Mouse (Mus musculus) midbrain, postnatal 0 days (tissue): ENCODE measurements around the gene Fam181b. TPM values are rescaled to one million over a fixed set of nuclear protein-coding genes. Genes with fewer than 3 reads are reported as not detected.

Experiments used
- ATAC-seq: fragments of 200-750 bp; cut with Nextera tagmentation; 2 replicates; pipeline ENCODE4 v1.8.0; 2017; ENCODE audit warnings: moderate number of reproducible peaks, mild to moderate bottlenecking, moderate TSS enrichment, moderate library complexity; ENCODE audit not compliant: low FRiP score
- DNase-seq: peaks from one replicate; pipeline ENCODE4 v3.0.0-alpha.2; 2015; ENCODE audit warnings: low spot score
- H3K27ac ChIP-seq: fragments of 300-500 bp; sonication (generic); 2 replicates; pipeline ENCODE4 v1.5.1; 2014; ENCODE audit warnings: low read depth, mild to moderate bottlenecking, low read length, mixed read lengths
- H3K27me3 ChIP-seq: fragments of 300-500 bp; sonication (generic); 2 replicates; pipeline ENCODE4 v1.6.1; 2014; ENCODE audit warnings: low read length, control low read depth, mixed read lengths; ENCODE audit not compliant: insufficient read depth
- H3K36me3 ChIP-seq: fragments of 300-500 bp; sonication (generic); 2 replicates; pipeline ENCODE4 v1.6.1; 2014; ENCODE audit warnings: low read length, control low read depth, mixed read lengths; ENCODE audit not compliant: insufficient read depth
- H3K4me1 ChIP-seq: fragments of 300-500 bp; sonication (generic); 2 replicates; pipeline ENCODE4 v1.6.1; 2014; ENCODE audit warnings: mild to moderate bottlenecking, control low read depth, antibody characterized with exemption, low read length, mixed read lengths; ENCODE audit not compliant: insufficient read depth
- H3K4me2 ChIP-seq: fragments of 300-500 bp; sonication (generic); 2 replicates; pipeline ENCODE4 v1.6.1; 2014; ENCODE audit warnings: low read depth, mild to moderate bottlenecking, low read length, mixed read lengths; ENCODE audit not compliant: poor library complexity, severe bottlenecking
- H3K4me3 ChIP-seq: fragments of 300-500 bp; sonication (generic); 2 replicates; pipeline ENCODE4 v1.5.1; 2014; ENCODE audit warnings: low read depth, mild to moderate bottlenecking, low read length, moderate library complexity
- H3K9ac ChIP-seq: fragments of 300-500 bp; sonication (generic); replicated peaks from 2 replicates; pipeline ENCODE4 v1.6.1; 2014; ENCODE audit warnings: mild to moderate bottlenecking, low read length, moderate library complexity, mixed read lengths; ENCODE audit not compliant: poor library complexity, severe bottlenecking
- H3K9me3 ChIP-seq: fragments of 300-500 bp; sonication (generic); 2 replicates; pipeline ENCODE4 v1.6.1; 2016; ENCODE audit warnings: low read length, control low read depth
- CTCF ChIP-seq: IDR thresholded peaks from 2 replicates; pipeline ENCODE4 v1.5.1; 2016; ENCODE audit warnings: antibody characterized with exemption, mild to moderate bottlenecking
- WGBS: fragments of 180-500 bp; shearing (Covaris S2); extraction: QIAGEN DNeasy Blood & Tissue Kit; methylation state at CpG from one replicate; pipeline ENCODE4 v1.1.7; 2014; 5-methylcytosine and 5-hydroxymethylcytosine counted together
- polyA plus RNA-seq: library from polyadenylated mRNA; unstranded; fragments of >200 nt; fragmentation: Nextera tagmentation; extraction: Ambion mirVana; gene quantifications from 2 replicates; pipeline ENCODE4 v1.2.1, GENCODE M21; 2015
- total RNA-seq: library from RNA; depleted of rRNA; stranded (reverse); fragments of >200 nt; gene quantifications from 2 replicates; pipeline ENCODE4 v1.2.3, GENCODE M21; 2014; rRNA removed

Fam181b gene
- total RNA-seq (59.1 and 61.4 TPM in 2 replicates), polyA plus RNA-seq (33.5 and 34.2 TPM in 2 replicates)

DNA sequence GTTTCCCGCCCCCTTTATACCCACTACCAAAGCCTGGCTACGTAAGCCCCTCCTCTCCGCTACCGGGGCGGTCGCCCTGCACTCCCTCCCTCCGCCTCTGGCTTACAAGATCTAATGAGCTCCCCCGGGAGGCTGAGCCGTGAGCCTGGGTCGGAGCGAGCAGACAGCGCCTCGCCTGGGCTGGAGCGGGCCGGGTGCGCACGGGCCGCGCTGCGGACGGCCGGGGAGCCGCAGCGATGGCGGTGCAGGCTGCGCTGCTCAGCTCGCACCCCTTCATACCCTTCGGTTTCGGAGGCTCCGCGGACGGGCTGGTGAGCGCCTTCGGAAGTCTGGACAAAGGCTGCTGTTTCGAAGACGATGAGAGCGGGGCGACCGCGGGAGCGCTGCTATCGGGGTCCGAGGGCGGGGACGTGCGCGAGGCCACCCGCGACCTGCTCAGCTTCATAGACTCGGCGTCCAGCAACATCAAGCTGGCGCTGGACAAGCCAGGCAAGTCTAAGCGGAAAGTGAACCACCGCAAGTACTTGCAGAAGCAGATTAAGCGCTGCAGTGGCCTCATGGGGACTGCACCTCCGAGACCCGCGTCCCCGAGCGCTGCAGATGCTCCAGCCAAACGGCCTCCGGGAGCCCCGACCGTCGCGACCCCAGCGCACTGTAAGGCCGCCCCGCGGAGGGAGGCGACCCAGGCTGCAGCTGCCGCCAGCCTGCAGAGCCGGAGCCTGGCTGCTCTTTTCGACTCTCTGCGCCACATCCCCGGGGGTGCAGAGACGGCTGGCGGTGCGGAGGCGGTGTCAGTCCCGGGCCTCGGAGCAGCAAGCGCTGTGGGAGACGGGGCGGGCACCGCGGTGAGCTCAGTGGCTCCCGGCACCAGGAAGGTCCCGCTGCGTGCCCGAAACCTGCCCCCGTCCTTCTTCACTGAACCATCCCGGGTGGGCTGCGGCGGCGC, at the start of gene Fam181b:
Gene Fam181b (plus strand): TSS at position 81 of the 946 bp plus-strand sequence.
- no peaks in the 10 kb centered on the region for H3K27me3 ChIP-seq
- peak; percentile 58 for TF ChIP-seq CTCF
- H3K4me3 ChIP-seq = peak within 1 kb of the TSS; percentile 90
- DNase-seq (peak; percentile 96), ATAC-seq (peak; percentile 94)
- H3K27ac ChIP-seq = peak within 1 kb of the TSS; percentile 71
- 0 out of 2 replicates have a peak, but pooled peaks cover 3% of the 10 kb centered on the region for H3K4me1 ChIP-seq
- WGBS = under 1% methylated on average over 90 of the region's 96 CpGs
- H3K4me2 ChIP-seq = peak within 1 kb of the TSS; percentile 66
- H3K9me3 ChIP-seq = no peaks in the 10 kb centered on the region
- H3K9ac ChIP-seq = peak within 1 kb of the TSS; percentile 79
- H3K36me3 ChIP-seq = no peaks in the 10 kb centered on the region

DNA sequence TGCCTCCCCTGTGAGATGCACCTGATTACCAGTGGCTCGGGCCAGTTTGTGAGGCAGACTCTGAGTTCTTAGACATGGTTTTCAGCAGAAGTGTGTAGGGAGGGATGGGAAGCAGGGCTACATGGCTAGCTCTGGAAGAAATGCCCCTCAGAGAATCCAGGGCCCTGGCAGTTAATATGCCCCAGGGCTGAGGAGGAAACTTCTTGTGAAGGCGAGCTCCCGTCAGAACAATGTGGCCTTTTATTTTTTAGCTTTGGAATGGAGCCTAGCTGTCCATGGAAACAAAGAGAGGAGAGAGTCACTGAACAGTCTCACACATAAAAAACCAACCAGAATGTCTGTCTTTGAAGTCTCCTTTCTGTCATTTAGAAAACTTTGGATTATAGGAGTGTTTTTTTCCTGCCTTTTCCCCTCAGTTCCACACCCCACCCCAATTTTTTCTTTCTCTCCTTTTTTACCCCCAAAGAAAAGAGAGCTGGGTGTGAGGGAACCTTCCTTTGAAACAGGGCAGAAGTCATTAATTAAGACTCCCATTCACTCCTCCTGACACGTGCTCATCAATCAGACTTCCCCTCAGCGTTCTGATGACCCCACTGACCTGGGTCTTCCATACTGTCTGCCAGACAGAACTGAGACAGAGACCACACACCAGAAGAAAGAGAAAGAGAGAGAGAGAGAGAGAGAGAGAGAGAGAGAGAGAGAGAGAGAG, 41.7 kb upstream of the Fam181b start:
- Histone ChIP-seq H3K9me3 (no peaks in the 10 kb centered on the region), H3K27me3 (no peaks in the 10 kb centered on the region), H3K4me1 (no peaks in the 10 kb centered on the region), H3K27ac (0 out of 2 replicates have a peak overlapping the region, but pooled peaks have one; percentile 4), H3K4me2 (no peak overlapping the region), H3K36me3 (no peaks in the 10 kb centered on the region), H3K4me3 (no peak overlapping the region), H3K9ac (no peak overlapping the region)
- WGBS = 23% methylated on average over 5 of the region's 5 CpGs
- no peak for TF ChIP-seq CTCF
- DNase-seq = peak; percentile 74
- ATAC-seq = peak; percentile 72; the same call in 1 of the 2 replicates

DNA sequence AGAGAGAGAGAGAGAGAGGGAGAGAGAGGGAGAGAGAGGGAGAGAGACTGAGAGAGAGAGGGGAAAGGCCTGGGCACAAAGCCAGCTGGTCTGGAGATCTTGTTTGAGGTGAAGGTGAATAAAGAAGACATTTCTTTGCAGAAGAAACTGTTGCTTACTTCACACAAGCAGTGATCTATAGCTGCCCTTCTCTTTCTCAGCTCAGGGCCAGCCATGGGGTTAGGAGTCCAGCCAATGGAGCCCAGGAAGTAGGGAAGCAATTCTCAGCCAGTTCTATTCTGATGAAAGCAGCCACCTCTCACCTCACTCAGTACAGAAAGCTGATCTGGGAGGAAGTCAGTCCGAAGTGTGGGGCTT, 41.2 kb upstream of the Fam181b start:
- H3K27ac ChIP-seq = no peak overlapping the region
- H3K36me3 ChIP-seq = no peaks in the 10 kb centered on the region
- no peaks in the 10 kb centered on the region for H3K9me3 ChIP-seq
- no peaks in the 10 kb centered on the region for H3K4me1 ChIP-seq
- no peak overlapping the region for H3K4me2 ChIP-seq
- H3K9ac ChIP-seq = no peak overlapping the region
- no peak for TF ChIP-seq CTCF
- DNase-seq (peak; percentile 40), ATAC-seq (no peak)
- WGBS = 35% methylated on average over 1 of the region's 1 CpGs
- H3K27me3 ChIP-seq = no peaks in the 10 kb centered on the region
- H3K4me3 ChIP-seq = no peak overlapping the region

DNA sequence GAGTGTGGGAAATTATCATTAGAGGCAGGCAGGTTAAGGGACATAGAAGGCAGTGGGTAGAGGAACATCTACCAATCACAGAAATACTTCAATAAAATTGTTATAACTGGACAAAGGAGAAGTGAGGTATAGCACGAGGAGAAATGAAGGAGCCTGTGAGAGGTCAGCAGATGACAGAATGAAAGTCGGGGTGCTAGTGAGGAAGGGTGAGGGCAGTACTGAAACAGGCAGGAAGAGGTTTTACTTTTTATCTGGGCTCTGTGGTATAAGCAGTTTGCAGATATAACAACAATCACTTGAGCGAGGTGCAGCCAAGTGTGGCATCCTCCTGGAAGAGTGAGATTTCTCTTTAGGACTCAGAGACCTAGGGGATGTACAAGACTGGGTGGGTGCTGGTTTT, 40.1 kb upstream of the Fam181b start:
- Histone ChIP-seq H3K27ac (no peak overlapping the region), H3K36me3 (no peaks in the 10 kb centered on the region), H3K4me3 (no peak overlapping the region), H3K4me1 (no peaks in the 10 kb centered on the region), H3K27me3 (no peaks in the 10 kb centered on the region), H3K9ac (no peak overlapping the region), H3K4me2 (no peak overlapping the region), H3K9me3 (no peaks in the 10 kb centered on the region)
- WGBS = 84% methylated on average over 3 of the region's 3 CpGs
- DNase-seq (no peak), ATAC-seq (no peak)
- TF ChIP-seq CTCF = no peak

DNA sequence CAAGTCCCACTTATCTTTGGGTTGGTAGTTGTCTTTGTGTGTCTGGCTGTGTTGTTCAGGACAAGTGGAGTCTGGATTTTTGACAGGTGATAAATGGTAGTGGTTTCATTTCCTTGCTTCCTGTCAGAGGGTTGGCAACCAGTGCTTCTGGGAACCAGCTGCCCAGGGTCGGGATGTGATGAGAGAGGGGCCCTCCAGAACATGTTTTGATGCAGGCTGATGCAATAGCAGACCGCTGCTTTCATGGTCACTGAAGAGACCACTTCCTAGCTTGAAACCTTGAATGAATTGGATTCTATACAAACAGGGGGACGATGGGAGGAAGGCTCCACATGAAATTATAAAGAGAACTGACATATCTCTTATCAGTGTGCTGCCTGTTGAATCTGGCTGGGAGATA, 35.3 kb upstream of the Fam181b start:
- no peak overlapping the region for H3K4me2 ChIP-seq
- no peaks in the 10 kb centered on the region for H3K4me1 ChIP-seq
- TF ChIP-seq CTCF = no peak
- no peaks in the 10 kb centered on the region for H3K36me3 ChIP-seq
- H3K27me3 ChIP-seq = no peaks in the 10 kb centered on the region
- WGBS = 70% methylated on average over 3 of the region's 3 CpGs
- no peak overlapping the region for H3K27ac ChIP-seq
- no peak overlapping the region for H3K9ac ChIP-seq
- ATAC-seq = no peak
- DNase-seq = no peak
- H3K4me3 ChIP-seq = no peak overlapping the region
- no peaks in the 10 kb centered on the region for H3K9me3 ChIP-seq
